Mouse (Mus musculus): ENCODE results near the gene Moxd1.
A peak's percentile ranks its signal among the peaks of the same experiment; 100 is the strongest.

DNA sequence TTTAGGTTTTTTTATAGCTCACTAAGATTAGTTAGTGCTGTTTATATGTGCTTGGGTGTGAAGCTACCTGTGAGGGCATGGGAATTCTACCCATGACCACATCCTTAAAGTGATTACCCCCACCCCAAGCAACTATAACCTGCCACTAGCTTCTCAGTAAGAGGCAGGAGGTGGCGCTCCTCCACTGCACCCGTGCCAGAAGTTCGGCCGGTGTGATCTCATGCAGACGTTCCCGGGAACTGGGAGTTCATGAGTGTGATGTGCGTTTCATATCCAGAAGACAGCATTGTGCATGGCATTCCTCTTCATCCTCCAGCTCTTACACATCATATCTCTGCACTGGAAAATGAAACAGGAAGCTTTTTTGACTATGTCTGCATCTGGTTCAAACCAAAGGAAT is 32.9 kb upstream of the Moxd1 start:
- peak; percentile 39; the same call in 1 of the 2 replicates for TF ChIP-seq CTCF (IDR thresholded peaks at IDR 0.05)
- TF ChIP-seq EP300 (IDR thresholded peaks at IDR 0.05) = no peak

Data from lung, postnatal 0 days (tissue).